Mouse (Mus musculus) mesoderm, embryonic 11.5 days (tissue): Measurements from ENCODE around the gene Gm18336.
"Not testable (repeated sequence)": the region's sequence is repeated elsewhere in the genome, so short reads cannot be mapped to it uniquely, and the experiment has no call there.

ENCODE experiments used
- DNase-seq: peaks from one replicate; pipeline ENCODE4 v3.0.0-alpha.2; 2012; ENCODE audit warnings: low read depth, low spot score

Gm18336 gene

DNA sequence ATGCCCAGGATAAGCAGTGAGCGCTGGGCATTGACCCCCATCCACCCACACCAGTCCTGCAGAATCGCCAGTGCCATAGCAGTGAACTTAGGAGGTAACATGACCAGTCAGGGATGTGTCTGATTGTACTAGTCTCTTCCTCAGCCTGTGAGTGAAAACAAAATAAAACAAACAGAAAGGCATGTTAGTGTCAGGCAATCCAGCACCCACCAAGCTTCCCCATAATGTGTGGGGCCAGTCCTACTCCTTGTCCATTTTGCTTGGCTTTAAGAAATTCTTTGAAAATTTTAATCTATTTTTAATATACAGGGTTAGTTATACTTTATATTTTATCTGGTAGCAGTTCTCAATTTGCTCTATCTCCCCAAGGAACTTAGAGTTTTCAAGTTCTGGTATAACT lies at the start of gene Gm18336:
TSS of gene Gm18336 (minus strand) at position 101 of the 400 bp plus-strand sequence.
- DNase-seq: not testable (repeated sequence)

DNA sequence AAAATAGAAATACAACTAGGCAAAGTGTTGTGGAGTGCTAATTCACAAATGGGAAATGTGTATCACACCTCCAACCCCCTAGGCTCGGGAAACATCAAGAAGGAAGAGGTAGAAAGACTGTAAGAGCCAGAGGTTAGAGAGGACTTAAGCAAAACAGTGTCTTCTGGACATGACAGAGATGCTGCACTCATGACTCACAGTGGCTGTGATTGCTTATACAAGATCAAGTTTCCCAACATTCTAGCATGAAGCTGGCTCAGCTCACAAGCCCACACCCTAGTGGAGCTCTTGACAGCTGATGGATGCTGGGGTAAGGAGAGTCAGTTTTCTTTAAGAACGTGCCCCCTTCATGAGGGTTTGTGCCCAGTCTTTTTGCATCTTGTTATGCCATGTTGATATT lies 42.9 kb upstream of the Gm18336 start:
- no peak for DNase-seq

GRCm38 (mm10) chrX:73435252-73435651 lies 36.7 kb upstream of the Gm18336 start, which contains the start of gene Trex2:
Trex2 (minus strand) TSS chrX:73435344.
- DNase-seq: no peak

- DNase-seq: no peak
Measured at GRCm38 (mm10) chrX:73432850-73433249, 34.3 kb upstream of the Gm18336 start.

GRCm38 (mm10) chrX:73430036-73430435 lies 31.5 kb upstream of the Gm18336 start:
- DNase-seq: no peak

GRCm38 (mm10) chrX:73412767-73413166 lies 14.2 kb upstream of the Gm18336 start:
- DNase-seq: no peak

- no peak for DNase-seq
Measured at GRCm38 (mm10) chrX:73410880-73411517, 12.5 kb upstream of the Gm18336 start, which contains the start of gene Zfp92. Zfp92 (plus strand) TSS chrX:73411096.

- DNase-seq: no peak
Measured at GRCm38 (mm10) chrX:73401616-73402015, 3.1 kb upstream of the Gm18336 start.

- no peak for DNase-seq
Measured at GRCm38 (mm10) chrX:73400951-73401350, 2.4 kb upstream of the Gm18336 start.

DNA sequence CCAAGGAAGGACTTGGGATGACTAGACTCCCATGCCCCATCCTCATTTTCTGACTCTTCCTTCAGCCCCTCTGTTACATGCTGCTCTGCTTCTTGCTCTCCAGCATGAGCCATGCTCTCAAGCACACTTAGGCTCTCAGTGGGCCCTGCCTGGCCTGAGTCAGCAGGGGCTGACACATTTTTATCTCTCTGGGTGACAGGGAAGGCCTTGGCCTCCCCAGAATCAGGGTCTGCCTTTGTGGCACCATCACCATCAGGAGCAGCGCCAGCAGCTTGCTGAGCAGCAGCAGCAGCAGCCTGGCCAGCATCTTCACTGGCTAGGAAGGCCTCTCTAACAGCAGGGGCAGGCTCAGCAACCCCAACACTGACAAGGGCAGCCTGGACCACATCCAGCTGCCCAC lies 2.1 kb downstream of the Gm18336 start:
- DNase-seq: no peak

- no peak for DNase-seq
Measured at GRCm38 (mm10) chrX:73391481-73391880, 7.1 kb downstream of the Gm18336 start.

- no peak for DNase-seq
Measured at GRCm38 (mm10) chrX:73384924-73385323, 13.6 kb downstream of the Gm18336 start.

- no peak for DNase-seq
Measured at GRCm38 (mm10) chrX:73384419-73384818, 14.1 kb downstream of the Gm18336 start.

GRCm38 (mm10) chrX:73363291-73363690 lies 35.2 kb downstream of the Gm18336 start:
- no peak for DNase-seq

- no peak for DNase-seq
Measured at GRCm38 (mm10) chrX:73356719-73357118, 41.8 kb downstream of the Gm18336 start.

DNA sequence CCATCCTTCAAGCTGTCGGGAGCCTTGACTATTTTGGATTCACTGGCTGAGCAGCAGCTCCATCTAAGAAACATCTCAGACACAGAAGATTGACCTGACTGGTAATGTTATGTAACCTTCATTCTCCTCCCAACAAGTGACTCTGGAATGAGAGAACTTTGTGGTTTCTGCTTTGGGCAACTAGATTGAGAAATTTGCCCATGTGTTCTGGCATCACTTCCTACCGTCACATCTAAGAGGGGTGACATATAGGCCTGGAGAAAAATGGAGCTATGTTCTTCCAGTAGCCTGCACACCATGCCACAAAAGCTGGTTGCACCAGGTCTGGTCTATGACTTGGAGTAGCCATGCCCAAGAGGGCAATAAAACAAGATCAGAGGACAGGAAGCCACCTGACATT lies 42.4 kb downstream of the Gm18336 start:
- no peak for DNase-seq
